Mouse (Mus musculus) lung, postnatal 14 days (tissue): Measurements from ENCODE around the gene Ankrd28.
"Not testable (repeated sequence)": the region's sequence is repeated elsewhere in the genome, so short reads cannot be mapped to it uniquely, and the experiment has no call there.

Experiments used
- DNase-seq: peaks from one replicate; pipeline ENCODE4 v3.0.0; 2021

Gene Ankrd28

DNA sequence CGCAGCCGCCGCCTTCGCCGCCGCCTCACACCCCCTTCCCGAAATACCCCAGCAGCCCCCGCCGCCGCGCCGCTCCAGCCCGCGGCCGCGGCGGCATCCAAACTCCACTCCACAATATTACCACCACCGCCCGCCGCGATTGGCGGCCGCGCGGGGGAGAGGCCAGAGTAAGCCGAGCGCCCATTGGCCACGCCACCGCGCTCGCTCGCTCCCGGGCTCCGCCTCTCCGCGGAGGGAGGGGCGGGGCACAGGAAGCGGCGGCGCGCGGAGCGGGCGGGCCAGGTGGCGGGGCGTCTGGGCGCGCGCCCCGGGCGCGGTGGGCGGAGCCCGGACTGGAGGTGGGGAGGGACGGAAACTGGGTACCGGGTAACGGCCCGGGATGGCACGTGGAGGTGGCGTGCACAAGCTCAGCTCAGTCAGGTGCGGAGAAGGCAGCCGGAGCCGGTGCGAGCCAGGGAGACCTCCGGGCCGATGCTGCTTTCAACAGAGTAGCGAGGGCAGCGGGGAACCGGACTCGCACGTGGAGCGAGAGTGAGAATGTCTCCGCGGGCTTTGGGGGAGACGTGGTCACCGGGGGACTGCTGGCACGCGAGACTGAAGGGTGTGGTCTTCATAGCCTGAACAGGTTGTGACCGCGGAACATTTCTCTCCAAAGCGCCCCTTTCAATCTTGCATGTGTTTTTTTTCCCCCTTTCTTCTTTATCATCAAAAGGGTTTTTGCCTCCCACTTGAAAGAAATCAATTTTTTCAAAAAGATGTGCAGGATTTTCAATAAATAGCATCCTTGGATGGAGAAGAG lies at the start of gene Ankrd28:
Gene Ankrd28, minus strand, starts transcription at position 81 of the 799 bp plus-strand sequence.
- peak; percentile 94 for DNase-seq

DNA sequence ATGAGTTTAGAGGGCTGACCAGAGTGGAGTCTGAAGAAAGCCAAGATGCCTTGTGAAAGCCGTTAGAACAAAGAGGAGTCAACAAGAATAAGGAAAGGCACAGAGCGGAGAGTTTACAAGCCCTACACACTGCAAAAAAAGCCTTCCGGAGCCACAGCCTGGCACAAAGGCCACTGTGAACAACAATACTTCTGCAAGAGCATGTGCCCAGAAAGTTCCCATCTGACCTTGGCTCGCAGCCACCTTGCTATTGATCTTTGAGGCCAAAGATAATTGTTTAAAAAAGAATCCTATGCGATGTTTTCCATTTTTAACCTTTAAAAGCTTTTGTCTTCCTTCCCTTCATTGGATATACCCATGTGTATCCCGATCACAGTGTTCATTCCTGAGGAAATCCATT lies 49.0 kb upstream of the Ankrd28 start:
- no peak for DNase-seq

DNA sequence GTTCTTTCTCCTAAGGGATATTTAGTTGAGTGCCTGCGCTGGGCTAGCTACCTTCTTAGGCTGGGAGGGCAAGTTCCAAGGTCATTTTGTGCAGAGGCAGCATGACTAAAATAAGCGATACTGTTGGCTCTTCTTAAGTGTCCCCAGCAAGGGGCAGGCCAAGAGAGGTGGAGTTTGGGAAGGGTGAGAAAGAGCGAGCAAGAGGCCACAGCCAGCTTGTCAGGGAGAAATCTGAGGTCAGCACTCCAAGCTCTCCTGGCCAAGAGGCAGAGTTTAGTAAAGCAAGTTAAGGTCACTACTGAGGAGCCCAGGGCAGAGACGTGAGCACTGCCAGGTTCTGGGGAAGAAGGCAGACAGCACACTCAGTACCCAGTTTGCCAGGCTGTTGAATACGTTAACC lies 41.7 kb upstream of the Ankrd28 start:
- DNase-seq: no peak

DNA sequence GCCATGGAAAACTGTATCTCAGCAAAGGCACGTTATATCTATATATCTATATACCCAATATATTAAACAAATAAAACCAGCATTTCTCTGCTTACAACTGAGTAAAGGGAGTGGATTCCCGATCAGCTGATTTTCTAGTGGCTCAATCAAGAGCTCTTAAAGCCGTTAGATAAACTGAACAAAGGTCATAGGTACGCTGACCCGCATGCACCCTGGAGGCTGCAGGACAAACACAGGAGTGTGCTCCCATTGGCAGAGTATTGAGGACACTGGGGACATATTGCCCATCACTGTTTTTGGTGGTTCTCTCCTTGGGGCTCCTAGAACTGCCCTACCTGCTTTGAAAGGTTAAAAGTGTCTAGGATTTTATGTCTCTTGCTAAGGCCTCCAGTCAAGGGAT lies 40.0 kb upstream of the Ankrd28 start:
- no peak for DNase-seq

DNA sequence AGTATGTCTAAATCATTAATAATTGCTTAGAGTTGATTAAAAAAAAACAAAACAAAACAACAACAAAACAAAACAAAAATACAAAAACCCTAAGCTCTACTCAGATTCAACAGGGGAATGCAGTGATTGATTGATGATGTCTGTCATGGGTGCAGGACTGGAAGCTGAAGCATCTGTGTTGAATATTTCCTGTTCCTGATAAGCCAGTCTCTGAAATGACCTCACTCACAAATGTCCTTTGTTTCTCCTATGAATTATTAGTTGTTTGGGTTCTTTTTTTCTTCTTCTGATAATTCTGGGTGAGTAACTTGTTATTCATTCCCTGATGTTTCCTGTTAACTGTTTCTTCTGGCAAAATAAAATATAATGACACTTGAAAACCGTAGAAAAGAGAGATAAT lies 38.1 kb upstream of the Ankrd28 start:
- DNase-seq: no peak

DNA sequence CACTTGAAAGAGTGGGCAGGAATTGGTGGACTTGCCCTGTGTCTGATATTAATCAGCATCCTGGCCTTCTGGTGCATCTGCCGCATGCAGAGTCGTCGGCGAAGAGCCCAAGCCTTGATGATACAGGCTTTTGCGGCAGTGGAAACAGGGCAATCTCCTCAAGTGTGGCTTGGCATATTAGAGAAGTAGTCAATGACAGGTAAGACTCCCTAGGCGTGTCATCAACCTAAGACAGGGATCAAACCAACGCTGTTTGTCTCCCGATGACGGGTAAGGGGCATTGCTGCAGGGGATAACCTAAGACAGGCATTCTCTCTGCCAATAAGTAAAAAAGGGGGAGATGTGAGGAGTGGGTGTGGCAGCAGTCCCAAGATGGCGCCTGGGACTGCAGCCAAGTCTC lies 35.9 kb upstream of the Ankrd28 start:
- DNase-seq: not testable (repeated sequence)

DNA sequence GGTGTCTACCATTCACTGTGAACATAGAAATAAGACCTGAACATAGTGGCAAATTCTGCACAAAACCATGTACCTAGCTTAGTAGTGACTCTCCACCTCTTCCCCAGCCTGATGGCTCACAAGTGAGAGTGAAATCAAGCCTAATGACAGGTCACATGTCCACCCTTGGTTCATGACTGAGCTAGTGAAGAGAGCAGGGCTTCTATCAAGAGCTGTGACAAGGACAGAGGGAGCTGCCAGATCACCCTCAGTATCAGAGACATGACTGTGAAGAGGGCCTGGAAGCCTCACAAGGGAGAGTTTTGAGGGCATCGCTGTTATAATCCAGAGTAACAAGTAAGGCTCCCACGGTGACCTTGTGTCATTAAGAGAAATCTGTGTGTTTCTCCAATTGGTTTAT lies 28.2 kb upstream of the Ankrd28 start:
- no peak for DNase-seq

DNA sequence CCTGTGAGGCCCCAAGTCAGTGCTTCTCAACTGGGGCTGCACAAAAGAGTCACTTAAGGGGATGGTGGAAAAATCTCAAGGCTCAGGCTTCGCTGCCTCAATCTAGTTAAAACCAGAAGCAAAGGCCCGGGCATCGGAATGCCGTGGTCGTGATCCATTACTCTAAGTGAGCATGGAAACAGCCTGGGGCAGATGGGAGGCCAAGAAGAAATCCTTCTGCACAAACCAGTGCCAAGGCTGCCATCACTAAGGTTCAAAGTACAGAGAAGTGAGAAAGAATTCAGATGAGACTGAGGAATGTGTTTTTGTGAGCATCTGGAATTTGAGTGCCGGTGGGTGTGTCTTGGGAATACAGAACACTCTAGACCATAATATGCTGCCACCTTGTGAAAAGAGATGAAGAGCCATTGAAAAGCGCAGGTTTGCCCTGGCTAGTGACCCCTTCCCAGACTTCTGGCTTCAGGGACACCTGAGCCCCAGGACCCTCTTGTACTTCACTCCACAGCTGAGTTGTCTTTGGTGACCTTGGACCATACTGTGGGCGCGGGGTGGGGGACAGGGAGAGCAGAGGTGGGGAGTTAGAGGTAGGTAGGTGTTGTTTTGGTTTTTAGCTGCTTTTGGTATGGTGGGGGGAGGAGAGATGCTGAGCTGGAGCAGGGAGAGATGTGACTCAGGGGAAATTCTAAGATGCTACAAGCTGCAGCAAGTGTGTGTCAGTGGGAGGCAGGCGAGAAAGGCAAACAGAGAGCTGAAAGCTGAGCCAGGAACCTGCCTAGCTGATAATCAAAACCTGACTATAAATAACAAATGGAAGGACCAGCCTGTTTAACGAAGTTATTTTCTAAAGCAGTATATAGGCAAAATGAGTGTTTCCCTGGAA lies 26.9 kb upstream of the Ankrd28 start:
- no peak for DNase-seq

DNA sequence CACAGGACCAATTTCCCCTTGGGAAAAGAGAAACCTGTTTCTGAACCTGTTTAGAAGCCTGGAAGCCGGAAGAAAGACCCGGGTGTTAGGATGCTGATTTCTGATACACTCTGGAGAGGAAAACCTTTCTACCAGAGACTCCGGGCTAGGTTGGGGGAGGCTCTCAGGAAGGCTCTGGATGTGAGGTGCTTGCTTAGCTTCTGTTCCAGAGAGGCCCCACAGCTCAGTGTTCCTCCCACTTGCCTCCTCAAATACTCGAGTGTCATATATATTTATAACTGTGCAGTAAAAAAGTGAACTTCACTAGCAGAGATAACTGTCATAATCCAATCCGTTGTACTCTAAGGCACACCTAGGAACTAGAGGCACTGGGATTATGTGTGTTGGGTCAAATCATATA lies 25.6 kb upstream of the Ankrd28 start:
- no peak for DNase-seq

DNA sequence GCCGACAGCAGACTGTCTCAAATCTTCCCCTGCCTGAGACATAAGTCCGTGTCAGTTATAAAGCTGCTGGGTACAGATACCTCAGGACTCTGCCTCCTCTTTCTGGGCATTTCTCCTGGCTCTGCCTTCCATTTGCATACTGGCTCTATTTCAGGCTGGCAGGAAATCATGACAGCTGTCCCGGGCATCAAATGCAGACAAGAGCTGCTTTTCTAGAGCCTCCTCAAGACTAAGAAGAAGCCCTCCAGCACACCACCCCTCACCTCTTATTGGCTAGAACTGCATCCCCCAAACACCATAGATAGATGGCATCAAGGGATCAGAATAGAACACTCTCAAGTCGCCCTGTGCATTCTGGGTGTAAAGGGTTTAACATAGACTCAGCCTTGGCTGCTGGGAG lies 24.2 kb upstream of the Ankrd28 start:
- no peak for DNase-seq

DNA sequence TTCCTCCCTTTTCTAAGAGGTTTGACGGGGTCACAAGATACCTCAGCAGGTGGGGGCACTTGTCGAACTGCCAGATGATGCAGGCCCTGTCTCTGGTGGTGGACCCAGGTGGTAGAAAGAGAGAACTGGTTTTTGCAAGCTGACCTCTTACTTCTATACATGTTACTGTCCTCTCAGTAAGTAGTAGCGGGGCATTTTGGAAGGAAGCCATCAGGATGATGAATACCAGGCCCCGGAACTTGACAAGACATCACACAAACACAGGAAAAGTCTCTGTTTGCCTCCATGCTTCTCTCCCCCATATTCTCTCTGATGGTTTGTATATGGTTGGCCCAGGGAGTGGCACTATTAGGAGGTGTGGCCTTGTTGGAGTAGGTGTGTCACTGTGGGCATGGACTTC lies 13.1 kb upstream of the Ankrd28 start:
- DNase-seq: no peak

DNA sequence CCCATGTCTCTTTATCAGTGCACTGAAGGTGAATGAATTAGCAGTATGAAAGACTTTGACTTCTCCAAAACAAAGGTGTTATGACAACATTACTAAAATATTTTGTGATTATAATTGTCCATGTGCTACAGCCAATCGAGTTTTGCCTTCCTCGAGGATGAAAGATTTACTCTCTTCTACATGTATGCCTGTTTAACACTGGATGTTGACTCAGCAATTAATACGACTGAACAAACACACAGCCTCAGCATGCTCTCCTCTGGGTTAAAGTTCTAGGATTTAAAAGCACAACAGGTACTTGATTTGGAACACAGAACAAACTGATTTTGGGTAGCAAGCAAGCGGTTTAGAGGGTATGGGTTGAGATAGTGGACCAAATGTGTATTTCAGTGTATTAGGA lies 1.6 kb upstream of the Ankrd28 start:
- DNase-seq: no peak

DNA sequence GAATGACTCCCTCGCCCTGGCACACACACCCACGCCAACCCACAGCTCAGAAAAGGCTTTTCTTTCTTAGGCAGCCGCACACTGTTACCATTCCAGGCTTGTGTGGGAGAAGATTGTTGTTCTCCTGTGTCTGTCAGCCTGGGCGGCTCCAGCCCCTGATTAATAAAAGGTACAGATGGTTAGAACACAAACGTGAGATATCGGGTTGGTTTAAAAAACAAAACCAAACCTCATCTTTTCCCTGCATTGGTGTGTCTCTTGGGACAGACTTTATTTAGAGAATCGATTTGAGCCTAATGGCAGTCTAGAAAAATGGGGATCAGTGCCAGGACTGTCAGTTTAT lies 890 bp upstream of the Ankrd28 start:
- DNase-seq: peak; percentile 13

DNA sequence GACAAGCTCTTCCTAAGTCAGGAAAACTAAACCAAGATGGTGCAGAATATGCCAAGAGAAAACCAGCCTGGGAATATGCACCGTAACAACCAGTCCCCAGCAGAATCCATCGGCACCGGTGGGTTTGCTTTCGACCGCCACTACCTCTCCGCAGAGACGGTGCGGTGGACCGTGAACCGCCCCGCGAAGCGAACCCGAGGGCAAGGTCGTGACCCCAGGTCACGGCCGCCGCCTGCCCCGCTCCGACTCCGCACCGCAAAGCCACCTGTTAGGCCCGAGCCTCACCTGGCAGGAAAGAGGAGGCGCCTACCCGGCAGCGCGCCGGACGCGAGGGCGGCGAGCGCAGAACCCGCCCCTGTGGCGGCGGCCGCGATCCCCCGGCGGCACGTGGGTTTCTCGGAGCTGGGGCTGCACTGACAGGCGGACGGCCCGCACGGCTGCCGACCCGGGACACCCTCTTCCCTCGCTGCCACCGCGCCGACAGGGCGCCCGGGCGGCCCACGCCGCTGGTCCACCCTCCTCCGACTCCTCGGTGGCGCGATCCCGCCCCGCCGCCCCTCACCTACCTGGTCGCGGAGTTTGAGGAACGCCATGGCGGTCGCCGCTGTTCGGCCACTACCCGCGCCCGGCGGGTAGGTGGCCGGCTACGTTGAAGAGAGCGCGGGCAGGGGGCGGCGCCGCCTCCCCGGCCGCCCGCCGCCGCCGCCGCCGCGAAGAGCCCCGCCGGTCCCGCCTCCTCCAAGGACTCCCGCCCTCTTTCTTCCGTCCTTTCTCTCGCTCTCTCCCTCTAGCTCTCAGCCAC lies 489 bp downstream of the Ankrd28 start:
- DNase-seq: peak; percentile 58

DNA sequence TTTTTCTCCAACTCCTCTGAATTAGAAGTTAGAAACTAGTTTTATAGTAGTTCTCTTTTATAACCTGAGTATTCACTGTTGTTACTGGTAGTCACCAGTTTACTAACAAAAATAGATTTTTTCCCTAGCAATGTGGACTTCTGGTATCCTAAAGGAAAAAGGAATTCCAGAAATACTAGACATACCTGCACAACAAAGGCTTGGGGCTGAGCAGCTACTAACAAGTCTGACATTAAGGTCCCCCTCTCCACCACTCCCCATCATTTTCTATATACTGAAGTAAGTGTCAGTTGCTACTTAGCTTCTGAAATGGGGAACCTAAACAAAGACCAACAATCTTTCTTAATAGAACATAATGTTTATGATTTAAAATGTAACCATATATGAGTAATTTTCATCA lies 3.2 kb downstream of the Ankrd28 start:
- DNase-seq: no peak

DNA sequence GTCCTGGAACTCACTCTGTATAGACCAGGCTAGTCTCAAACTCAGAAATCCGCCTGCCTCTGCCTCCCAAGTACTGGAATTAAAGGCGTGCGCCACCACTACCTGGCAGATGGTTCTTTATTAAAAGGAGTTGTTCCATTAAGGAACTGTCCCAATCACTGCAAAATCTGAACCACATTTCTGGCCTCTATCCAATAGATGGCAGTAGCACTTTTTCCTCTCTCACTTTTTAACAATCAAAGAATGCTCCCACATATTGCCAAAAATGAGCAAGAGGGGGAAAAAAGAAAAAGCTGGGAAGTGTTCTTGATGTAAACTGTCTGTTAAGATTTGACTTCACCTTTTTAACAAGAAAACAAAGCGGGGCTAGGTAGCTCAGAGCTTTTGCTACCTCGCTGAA lies 20.5 kb downstream of the Ankrd28 start:
- DNase-seq: no peak

DNA sequence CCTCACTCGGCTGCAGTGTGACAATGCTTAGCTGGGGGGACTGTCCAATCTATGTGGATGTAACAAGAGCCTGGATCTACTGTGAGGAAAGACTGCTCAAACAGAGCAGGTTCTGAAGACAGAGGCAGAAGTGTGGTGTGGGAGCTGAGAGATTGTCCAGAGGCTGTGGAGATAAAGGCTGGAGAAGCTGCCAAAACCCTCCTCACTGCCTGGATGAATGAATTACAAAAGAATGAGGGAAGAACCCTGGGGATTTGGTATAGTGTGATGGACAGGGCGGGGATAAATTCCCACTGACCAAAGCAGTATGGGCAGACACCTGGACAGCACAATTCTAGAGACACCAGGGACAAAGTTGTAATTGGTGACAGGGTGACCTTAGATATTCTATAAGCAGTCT lies 26.7 kb downstream of the Ankrd28 start:
- DNase-seq: no peak

DNA sequence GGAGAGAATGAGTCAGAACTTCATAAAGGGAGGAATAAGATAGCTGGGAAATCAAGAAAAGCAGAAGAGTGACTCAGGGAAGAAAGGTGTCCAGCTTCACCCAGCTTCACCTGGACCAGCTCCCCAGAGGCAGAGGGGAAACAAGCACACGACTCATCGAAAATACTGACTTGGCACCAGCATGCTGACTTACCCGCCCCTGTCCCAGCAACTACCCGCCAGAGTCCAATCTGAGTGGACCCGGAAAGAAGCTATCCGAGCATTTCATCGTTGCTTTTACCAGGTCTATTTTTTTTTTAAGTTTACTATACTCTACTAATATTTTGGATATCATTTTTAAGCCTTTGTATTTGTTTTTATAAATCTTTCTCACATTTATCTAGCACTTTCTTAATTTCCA lies 29.5 kb downstream of the Ankrd28 start:
- no peak for DNase-seq

DNA sequence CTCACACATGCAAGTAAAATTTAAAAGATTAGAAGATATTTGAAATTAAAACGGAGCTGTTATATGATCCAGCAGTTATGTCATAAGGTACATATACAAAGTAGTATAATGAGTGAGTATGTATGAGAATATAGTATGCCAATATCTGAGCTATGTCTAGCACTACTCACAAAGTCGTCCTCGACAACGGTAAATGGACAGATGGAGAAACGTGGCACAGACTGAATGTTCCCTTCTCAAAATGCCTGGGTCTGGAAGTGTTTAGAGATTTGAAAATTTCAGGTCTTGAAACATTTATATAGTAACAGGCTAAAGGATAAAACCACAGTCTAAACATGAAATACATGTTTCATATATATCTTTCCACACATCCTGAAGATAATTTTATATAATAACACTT lies 30.0 kb downstream of the Ankrd28 start:
- no peak for DNase-seq

DNA sequence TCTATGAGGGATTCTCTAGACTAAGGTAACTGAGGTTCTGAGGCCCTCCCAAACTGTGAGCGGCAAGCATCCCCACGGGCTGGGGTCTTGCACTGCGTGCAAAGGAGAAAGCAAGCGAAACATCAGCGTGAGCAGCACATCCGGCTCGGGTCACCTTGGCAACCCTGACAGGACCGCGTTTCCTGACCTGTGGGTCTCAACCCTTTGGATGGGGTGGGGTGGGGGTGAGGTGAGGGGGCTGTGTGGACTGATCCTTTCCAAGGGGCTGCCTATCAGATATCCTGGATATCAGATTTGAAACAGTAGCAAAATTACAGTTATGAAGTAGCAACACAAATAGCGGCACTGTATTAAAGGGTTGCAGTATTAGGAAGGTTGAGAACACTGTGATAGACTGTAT lies 31.5 kb downstream of the Ankrd28 start:
- no peak for DNase-seq

DNA sequence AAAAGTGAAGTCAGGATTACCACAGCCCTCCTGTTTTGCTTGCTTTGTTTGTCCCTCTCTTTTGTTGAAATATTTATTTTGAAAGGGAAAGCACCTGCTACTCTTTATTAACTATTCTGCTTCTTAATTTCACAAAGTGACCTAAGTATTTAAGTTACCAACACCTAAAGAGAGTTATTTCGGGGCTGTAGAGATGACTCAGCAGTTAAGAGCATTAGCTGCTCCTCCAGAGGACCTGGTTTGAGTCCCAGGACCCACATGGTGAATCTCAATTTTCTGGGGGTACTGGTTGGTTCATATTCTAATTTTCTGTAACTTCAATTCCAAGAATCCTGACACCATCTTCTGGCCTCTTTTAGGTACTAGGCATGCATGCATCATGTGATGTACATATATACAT lies 34.9 kb downstream of the Ankrd28 start:
- no peak for DNase-seq

DNA sequence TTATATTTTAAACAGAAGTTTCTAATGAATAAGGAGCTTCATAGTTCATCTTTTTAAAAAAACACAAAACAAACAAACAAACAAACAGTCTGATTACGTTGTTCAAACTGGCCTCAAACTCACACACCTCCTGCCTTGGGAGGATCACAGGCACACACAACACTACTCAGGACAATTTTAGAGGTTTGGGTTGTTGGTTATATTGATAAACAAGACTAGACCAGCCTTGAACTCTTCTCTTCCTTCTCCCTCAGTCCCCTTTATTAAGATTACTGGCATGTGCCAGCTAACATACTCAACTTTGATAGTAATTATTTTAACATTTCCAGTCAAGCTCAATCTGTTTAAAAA lies 35.7 kb downstream of the Ankrd28 start:
- DNase-seq: no peak

DNA sequence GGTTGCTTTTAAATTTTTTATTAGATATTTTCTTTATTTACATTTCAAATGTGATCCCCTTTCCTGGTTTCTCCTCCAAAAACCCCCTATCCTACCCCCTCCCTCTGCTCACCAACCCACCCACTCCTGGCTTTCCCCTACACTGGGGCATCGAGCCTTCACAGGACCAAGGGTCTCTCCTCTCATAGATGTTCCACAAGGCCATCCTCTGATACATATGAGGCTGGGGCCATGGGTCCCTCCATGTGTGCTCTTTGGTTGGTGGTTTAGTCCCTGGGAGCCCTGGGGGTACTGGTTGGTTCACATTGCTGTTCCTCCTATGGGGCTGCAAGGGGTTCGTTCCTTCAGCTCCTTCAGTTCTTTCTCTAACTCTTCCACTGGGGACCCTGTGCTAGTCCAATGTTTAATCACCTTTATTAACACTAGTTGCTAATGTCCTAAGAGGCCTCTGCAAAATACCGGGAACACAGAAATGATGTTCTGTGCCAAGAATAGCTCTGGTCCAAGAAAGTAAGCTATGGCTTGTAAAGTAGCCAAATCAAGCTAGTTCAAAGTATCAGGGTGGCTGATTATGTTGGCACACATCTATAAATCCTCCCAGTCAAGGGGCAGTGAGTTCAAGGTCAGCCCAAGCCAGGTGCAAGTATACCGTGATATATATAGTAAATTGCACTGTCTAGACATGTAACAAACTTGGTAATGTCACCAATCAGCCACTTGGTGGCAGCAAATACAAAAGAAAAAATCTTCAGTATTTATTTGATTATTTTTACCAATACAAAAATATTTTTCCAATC lies 36.3 kb downstream of the Ankrd28 start:
- DNase-seq: peak; percentile 30
